Mouse (Mus musculus): ENCODE results near the gene Pkn1.

Gene Pkn1

GRCm38 (mm10) chr8:83681099-83681498 is 17.9 kb downstream of the Pkn1 start:
- no peak for DNase-seq

- no peak for DNase-seq
Measured at GRCm38 (mm10) chr8:83680603-83681002, 18.4 kb downstream of the Pkn1 start.

- no peak for DNase-seq
Measured at GRCm38 (mm10) chr8:83679866-83680265, 19.1 kb downstream of the Pkn1 start.

GRCm38 (mm10) chr8:83674497-83674896 is 24.5 kb downstream of the Pkn1 start:
- no peak for DNase-seq

- no peak for DNase-seq
Measured at GRCm38 (mm10) chr8:83672936-83673335, 26.0 kb downstream of the Pkn1 start.

- no peak for DNase-seq
Measured at GRCm38 (mm10) chr8:83669013-83669412, 30.0 kb downstream of the Pkn1 start.

- DNase-seq = peak; percentile 78
Measured at GRCm38 (mm10) chr8:83668010-83668916, 30.7 kb downstream of the Pkn1 start.

GRCm38 (mm10) chr8:83667526-83667925 is 31.5 kb downstream of the Pkn1 start:
- no peak for DNase-seq

GRCm38 (mm10) chr8:83666866-83667234 is 32.1 kb downstream of the Pkn1 start:
- DNase-seq = no peak

GRCm38 (mm10) chr8:83665969-83666865 is 32.8 kb downstream of the Pkn1 start, which contains the start of gene Ptger1:
Gene Ptger1 (plus strand): TSS chr8:83666678.
- no peak for DNase-seq

GRCm38 (mm10) chr8:83664931-83665625 is 33.9 kb downstream of the Pkn1 start:
- no peak for DNase-seq

- DNase-seq = no peak
Measured at GRCm38 (mm10) chr8:83664096-83664495, 34.9 kb downstream of the Pkn1 start.

- peak; percentile 91 for DNase-seq
Measured at GRCm38 (mm10) chr8:83662421-83662826, 36.6 kb downstream of the Pkn1 start.

- no peak for DNase-seq
Measured at GRCm38 (mm10) chr8:83660995-83661680, 37.8 kb downstream of the Pkn1 start.

GRCm38 (mm10) chr8:83660545-83660944 is 38.4 kb downstream of the Pkn1 start:
- no peak for DNase-seq

- no peak for DNase-seq
Measured at GRCm38 (mm10) chr8:83656484-83657246, 42.3 kb downstream of the Pkn1 start.

- DNase-seq = no peak
Measured at GRCm38 (mm10) chr8:83656043-83656442, 42.9 kb downstream of the Pkn1 start.

GRCm38 (mm10) chr8:83654725-83655124 is 44.3 kb downstream of the Pkn1 start:
- DNase-seq = no peak

- no peak for DNase-seq
Measured at GRCm38 (mm10) chr8:83653662-83654017, 45.3 kb downstream of the Pkn1 start.

- DNase-seq = peak; percentile 53
Measured at GRCm38 (mm10) chr8:83652744-83653661, 46.0 kb downstream of the Pkn1 start.

Measured in thymus, postnatal 14 days (tissue).